Mouse (Mus musculus): ENCODE results near the gene Brwd1.
"Not testable (repeated sequence)": the region's sequence is repeated elsewhere in the genome, so short reads cannot be mapped to it uniquely, and the experiment has no call there.

- TF ChIP-seq MAX (IDR thresholded peaks at IDR 0.05; ENCODE audit: low read length); POLR2A (IDR thresholded peaks at IDR 0.05; ENCODE audit: low read depth, low read length); ZC3H11A (IDR thresholded peaks at IDR 0.05; ENCODE audit: low read depth, low read length); POLR2AphosphoS2 (IDR thresholded peaks at IDR 0.05; ENCODE audit: low read depth, low read length); HCFC1 (IDR thresholded peaks at IDR 0.05; ENCODE audit: low read depth, low read length); RAD21 (IDR thresholded peaks at IDR 0.05; ENCODE audit: low read depth, low read length); MAZ (IDR thresholded peaks at IDR 0.05; ENCODE audit: low read depth, low read length); CTCF (conservative IDR thresholded peaks at IDR 0.05 in 1 of 2, IDR thresholded peaks at IDR 0.05 in 1 of 2; ENCODE audit: low read depth in 2 of 2, low read length in 2 of 2); EP300 (IDR thresholded peaks at IDR 0.05; ENCODE audit: low read length); ZKSCAN1 (IDR thresholded peaks at IDR 0.05; ENCODE audit: borderline replicate concordance, low read depth, low read length); ELF1 (IDR thresholded peaks at IDR 0.05; ENCODE audit: low read depth, low read length): not testable (repeated sequence)
Observed at GRCm38 (mm10) chr16:95994576-95994975, 87.8 kb downstream of the Brwd1 start.

Data from CH12.LX (cell line).